Mouse (Mus musculus) embryonic facial prominence, embryonic 10.5 days (tissue): Measurements from ENCODE around the gene Ufc1. TPM values are rescaled to one million over a fixed set of nuclear protein-coding genes. Genes with fewer than 3 reads are reported as not detected.
A peak's percentile ranks its signal among the peaks of the same experiment; 100 is the strongest.

Experiments used
- DNase-seq: peaks from one replicate; pipeline ENCODE4 v3.0.0-alpha.2; 2017; ENCODE audit warnings: low spot score
- H3K27ac ChIP-seq: fragments of 300-500 bp; sonication (generic); replicated peaks from 2 replicates; pipeline ENCODE4 v1.5.1; 2016; ENCODE audit warnings: mild to moderate bottlenecking
- H3K27me3 ChIP-seq: fragments of 300-500 bp; sonication (generic); replicated peaks from 2 replicates; pipeline ENCODE4 v1.6.1; 2016; ENCODE audit warnings: low read depth, mild to moderate bottlenecking; ENCODE audit not compliant: poor library complexity, severe bottlenecking
- H3K36me3 ChIP-seq: fragments of 300-500 bp; sonication (generic); replicated peaks from 2 replicates; pipeline ENCODE4 v1.6.1; 2016; ENCODE audit warnings: mild to moderate bottlenecking, moderate library complexity
- H3K4me1 ChIP-seq: fragments of 300-500 bp; sonication (generic); 2 replicates; pipeline ENCODE4 v1.6.1; 2016
- H3K4me3 ChIP-seq: fragments of 300-500 bp; sonication (generic); 2 replicates; pipeline ENCODE4 v1.5.1; 2016; ENCODE audit warnings: mild to moderate bottlenecking, moderate library complexity
- H3K9me3 ChIP-seq: fragments of 300-500 bp; sonication (generic); 2 replicates; pipeline ENCODE4 v1.6.1; 2016; ENCODE audit warnings: mild to moderate bottlenecking
- WGBS: fragments of 180-500 bp; shearing (Covaris S2); methylation state at CpG from one replicate; pipeline ENCODE4 v1.1.7; 2016; 5-methylcytosine and 5-hydroxymethylcytosine counted together
- polyA plus RNA-seq: library from polyadenylated mRNA; unstranded; fragments of >200 nt; fragmentation: Nextera tagmentation; extraction: Ambion mirVana; gene quantifications from 2 replicates; pipeline ENCODE4 v1.2.1, GENCODE M21; 2016

Gene Ufc1
- polyA plus RNA-seq, 1 experiment from 2014 or later = 105 TPM

GRCm38 (mm10) chr1:171284491-171284890 lies 10.3 kb downstream of the Ufc1 start:
- 0 out of 2 replicates have a peak overlapping the region, but pooled peaks have one; percentile 0 for H3K4me3 ChIP-seq
- WGBS = 92% methylated on average over 15 of the region's 15 CpGs
- no peak for DNase-seq

GRCm38 (mm10) chr1:171283188-171284160 lies 11.3 kb downstream of the Ufc1 start:
- DNase-seq = peak; percentile 4
- Histone ChIP-seq H3K27ac (no peak overlapping the region), H3K4me1 (peaks cover 55% of the 10 kb centered on the region), H3K27me3 (no peaks in the 10 kb centered on the region), H3K36me3 (peaks cover 65% of the 10 kb centered on the region), H3K4me3 (no peak overlapping the region), H3K9me3 (no peaks in the 10 kb centered on the region)
- WGBS = 92% methylated on average over 18 of the region's 18 CpGs

More at GRCm38 (mm10) chr1:171284491-171284890, 10.3 kb downstream of the Ufc1 start:
- Histone ChIP-seq H3K36me3 (peaks cover 65% of the 10 kb centered on the region), H3K27ac (no peak overlapping the region), H3K4me1 (peaks cover 51% of the 10 kb centered on the region), H3K9me3 (no peaks in the 10 kb centered on the region), H3K27me3 (no peaks in the 10 kb centered on the region)

GRCm38 (mm10) chr1:171282086-171282805 lies 12.6 kb downstream of the Ufc1 start:
- H3K9me3 ChIP-seq = no peaks in the 10 kb centered on the region
- peak; percentile 5 for DNase-seq
- H3K4me3 ChIP-seq = peak overlapping the region; percentile 78
- H3K27me3 ChIP-seq = no peaks in the 10 kb centered on the region
- 81% methylated on average over 18 of the region's 18 CpGs for WGBS
- H3K27ac ChIP-seq = 0 out of 2 replicates have a peak overlapping the region, but pooled peaks have one; percentile 86
- H3K36me3 ChIP-seq = peaks cover 73% of the 10 kb centered on the region
- H3K4me1 ChIP-seq = peaks cover 46% of the 10 kb centered on the region

GRCm38 (mm10) chr1:171281528-171281923 lies 13.3 kb downstream of the Ufc1 start:
- Histone ChIP-seq H3K4me1 (peaks cover 39% of the 10 kb centered on the region), H3K9me3 (no peaks in the 10 kb centered on the region), H3K27me3 (no peaks in the 10 kb centered on the region), H3K27ac (peak overlapping the region; percentile 86), H3K4me3 (peak overlapping the region; percentile 78), H3K36me3 (peaks cover 77% of the 10 kb centered on the region)
- WGBS = under 1% methylated on average over 10 of the region's 10 CpGs
- DNase-seq = peak; percentile 76

- peak within 1 kb of the TSS; percentile 86 for H3K27ac ChIP-seq
- no peaks in the 10 kb centered on the region for H3K9me3 ChIP-seq
- under 1% methylated on average over 26 of the region's 26 CpGs for WGBS
- H3K4me1 ChIP-seq = peaks cover 35% of the 10 kb centered on the region
- H3K36me3 ChIP-seq = peaks cover 77% of the 10 kb centered on the region
- H3K27me3 ChIP-seq = no peaks in the 10 kb centered on the region
- peak within 1 kb of the TSS; percentile 78 for H3K4me3 ChIP-seq
- peak; percentile 91 for DNase-seq
These were observed 13.8 kb downstream of the Ufc1 start, which contains the start of gene Ppox for GRCm38 (mm10) chr1:171280916-171281527. Gene Ppox, minus strand, starts transcription at chr1:171281186.

GRCm38 (mm10) chr1:171280250-171280915 lies 14.4 kb downstream of the Ufc1 start:
- Histone ChIP-seq H3K36me3 (peaks cover 77% of the 10 kb centered on the region), H3K27ac (peak overlapping the region; percentile 83), H3K4me3 (peak overlapping the region; percentile 78), H3K9me3 (no peaks in the 10 kb centered on the region), H3K27me3 (no peaks in the 10 kb centered on the region), H3K4me1 (peaks cover 29% of the 10 kb centered on the region)
- WGBS = under 1% methylated on average over 25 of the region's 25 CpGs
- DNase-seq = peak; percentile 21

- Histone ChIP-seq H3K4me1 (peaks cover 29% of the 10 kb centered on the region), H3K27ac (peak overlapping the region; percentile 83), H3K4me3 (peak overlapping the region; percentile 78), H3K36me3 (peaks cover 77% of the 10 kb centered on the region), H3K27me3 (no peaks in the 10 kb centered on the region), H3K9me3 (no peaks in the 10 kb centered on the region)
- WGBS = 56% methylated on average over 5 of the region's 5 CpGs
- no peak for DNase-seq
These were observed 15.1 kb downstream of the Ufc1 start for GRCm38 (mm10) chr1:171279721-171280120.

GRCm38 (mm10) chr1:171279012-171279705 lies 15.7 kb downstream of the Ufc1 start:
- peak; percentile 4 for DNase-seq
- WGBS = 87% methylated on average over 14 of the region's 14 CpGs
- Histone ChIP-seq H3K9me3 (no peaks in the 10 kb centered on the region), H3K4me1 (peaks cover 29% of the 10 kb centered on the region), H3K4me3 (peak overlapping the region; percentile 78), H3K27ac (no peak overlapping the region), H3K36me3 (peaks cover 77% of the 10 kb centered on the region), H3K27me3 (no peaks in the 10 kb centered on the region)

- Histone ChIP-seq H3K36me3 (peaks cover 77% of the 10 kb centered on the region), H3K9me3 (no peaks in the 10 kb centered on the region), H3K4me1 (peaks cover 29% of the 10 kb centered on the region), H3K4me3 (no peak overlapping the region), H3K27ac (no peak overlapping the region), H3K27me3 (no peaks in the 10 kb centered on the region)
- 94% methylated on average over 8 of the region's 8 CpGs for WGBS
- no peak for DNase-seq
These were observed 16.4 kb downstream of the Ufc1 start for GRCm38 (mm10) chr1:171278436-171278835.

- no peak for DNase-seq
- no peak overlapping the region for H3K27ac ChIP-seq
- H3K4me3 ChIP-seq = no peak overlapping the region
- no peaks in the 10 kb centered on the region for H3K27me3 ChIP-seq
- H3K4me1 ChIP-seq = peaks cover 29% of the 10 kb centered on the region
- WGBS = 85% methylated on average over 10 of the region's 10 CpGs
- H3K9me3 ChIP-seq = no peaks in the 10 kb centered on the region
- peaks cover 77% of the 10 kb centered on the region for H3K36me3 ChIP-seq
These were observed 17.1 kb downstream of the Ufc1 start for GRCm38 (mm10) chr1:171277736-171278135.

- DNase-seq = no peak
- Histone ChIP-seq H3K9me3 (no peaks in the 10 kb centered on the region), H3K4me3 (no peak overlapping the region), H3K36me3 (peaks cover 80% of the 10 kb centered on the region), H3K4me1 (peaks cover 25% of the 10 kb centered on the region), H3K27ac (no peak overlapping the region), H3K27me3 (no peaks in the 10 kb centered on the region)
- WGBS = 95% methylated on average over 14 of the region's 14 CpGs
These were observed 18.6 kb downstream of the Ufc1 start for GRCm38 (mm10) chr1:171276110-171276748.
